Mouse (Mus musculus): ENCODE measurements around the gene Eps8l3.

- TF ChIP-seq POLR2A (IDR thresholded peaks at IDR 0.05; ENCODE audit: insufficient read length, low read depth), result no peak
- no peak for TF ChIP-seq CEBPB (IDR thresholded peaks at IDR 0.05; ENCODE audit: insufficient read depth, poor library complexity, severe bottlenecking)
- TF ChIP-seq POLR2AphosphoS2 (IDR thresholded peaks at IDR 0.05; ENCODE audit: insufficient read length, low read depth), result no peak
- TF ChIP-seq TCF12 (IDR thresholded peaks at IDR 0.05; ENCODE audit: insufficient read depth, poor library complexity, severe bottlenecking), result no peak
- TF ChIP-seq E2F4 (IDR thresholded peaks at IDR 0.05; ENCODE audit: insufficient read depth), result no peak
These were observed 26.5 kb upstream of the Eps8l3 start for GRCm38 (mm10) chr3:107850418-107851031.
